Mouse (Mus musculus): ENCODE measurements around the gene Apobec4. TPM values are rescaled to one million over a fixed set of nuclear protein-coding genes. Genes with fewer than 3 reads are reported as not detected.

Gene Apobec4
- polyA plus RNA-seq, 1 experiment from 2014 or later, result not detected

- H3K36me3 ChIP-seq, result no peaks in the 10 kb centered on the region
- H3K4me2 ChIP-seq, result no peak overlapping the region
- DNase-seq, result no peak
- H3K27ac ChIP-seq, result no peak overlapping the region
- H3K9me3 ChIP-seq (replicated peaks), result no peaks in the 10 kb centered on the region
- ATAC-seq (ENCODE audit: low read depth), result no peak
- no peaks in the 10 kb centered on the region for H3K27me3 ChIP-seq
- no peak overlapping the region for H3K9ac ChIP-seq
- peaks cover 14% of the 10 kb centered on the region for H3K4me1 ChIP-seq (replicated peaks)
- H3K4me3 ChIP-seq (replicated peaks), result no peak overlapping the region
These were observed 26.1 kb upstream of the Apobec4 start for GRCm38 (mm10) chr1:152724286-152724685.

- Histone ChIP-seq H3K36me3 (no peaks in the 10 kb centered on the region), H3K27me3 (no peaks in the 10 kb centered on the region), H3K27ac (no peak overlapping the region), H3K4me2 (no peak overlapping the region), H3K9me3 (replicated peaks) (no peaks in the 10 kb centered on the region), H3K4me3 (replicated peaks) (no peak overlapping the region), H3K9ac (no peak overlapping the region), H3K4me1 (replicated peaks) (peaks cover 9% of the 10 kb centered on the region)
- no peak for ATAC-seq (ENCODE audit: low read depth)
- 43% methylated on average over 3 of the region's 3 CpGs for WGBS (ENCODE audit: insufficient replicate concordance)
- no peak for DNase-seq
These were observed 24.3 kb upstream of the Apobec4 start for GRCm38 (mm10) chr1:152726095-152726494.

- Histone ChIP-seq H3K4me3 (replicated peaks) (no peak overlapping the region), H3K9ac (no peak overlapping the region), H3K4me2 (no peak overlapping the region), H3K27ac (no peak overlapping the region), H3K27me3 (no peaks in the 10 kb centered on the region), H3K9me3 (replicated peaks) (no peaks in the 10 kb centered on the region), H3K36me3 (no peaks in the 10 kb centered on the region), H3K4me1 (replicated peaks) (no peaks in the 10 kb centered on the region)
- 23% methylated on average over 4 of the region's 5 CpGs for WGBS (ENCODE audit: insufficient replicate concordance)
- no peak for DNase-seq
- ATAC-seq (ENCODE audit: low read depth), result no peak
These were observed 22.6 kb upstream of the Apobec4 start for GRCm38 (mm10) chr1:152727604-152728236.

GRCm38 (mm10) chr1:152738793-152739192 lies 11.6 kb upstream of the Apobec4 start:
- 84% methylated on average over 9 of the region's 9 CpGs for WGBS (ENCODE audit: insufficient replicate concordance)
- Histone ChIP-seq H3K4me2 (no peak overlapping the region), H3K9me3 (replicated peaks) (no peaks in the 10 kb centered on the region), H3K4me1 (replicated peaks) (no peaks in the 10 kb centered on the region), H3K4me3 (replicated peaks) (no peak overlapping the region), H3K9ac (no peak overlapping the region), H3K27ac (no peak overlapping the region), H3K36me3 (no peaks in the 10 kb centered on the region), H3K27me3 (no peaks in the 10 kb centered on the region)
- ATAC-seq (ENCODE audit: low read depth) (no peak), DNase-seq (no peak)

GRCm38 (mm10) chr1:152739374-152739773 lies 11.0 kb upstream of the Apobec4 start:
- H3K9me3 ChIP-seq (replicated peaks), result no peaks in the 10 kb centered on the region
- no peak for DNase-seq
- ATAC-seq (ENCODE audit: low read depth), result no peak
- H3K27me3 ChIP-seq, result no peaks in the 10 kb centered on the region
- H3K27ac ChIP-seq, result no peak overlapping the region
- no peaks in the 10 kb centered on the region for H3K4me1 ChIP-seq (replicated peaks)
- no peak overlapping the region for H3K4me2 ChIP-seq
- H3K4me3 ChIP-seq (replicated peaks), result no peak overlapping the region
- H3K36me3 ChIP-seq, result no peaks in the 10 kb centered on the region
- 77% methylated on average over 11 of the region's 11 CpGs for WGBS (ENCODE audit: insufficient replicate concordance)
- H3K9ac ChIP-seq, result no peak overlapping the region

GRCm38 (mm10) chr1:152743095-152743826 lies 7.1 kb upstream of the Apobec4 start:
- no peaks in the 10 kb centered on the region for H3K27me3 ChIP-seq
- no peaks in the 10 kb centered on the region for H3K4me1 ChIP-seq (replicated peaks)
- WGBS (ENCODE audit: insufficient replicate concordance), result 59% methylated on average over 15 of the region's 15 CpGs
- H3K4me2 ChIP-seq, result no peak overlapping the region
- no peak for DNase-seq
- H3K9me3 ChIP-seq (replicated peaks), result no peaks in the 10 kb centered on the region
- H3K9ac ChIP-seq, result no peak overlapping the region
- no peaks in the 10 kb centered on the region for H3K36me3 ChIP-seq
- no peak overlapping the region for H3K4me3 ChIP-seq (replicated peaks)
- ATAC-seq (ENCODE audit: low read depth), result no peak
- H3K27ac ChIP-seq, result no peak overlapping the region

- no peaks in the 10 kb centered on the region for H3K27me3 ChIP-seq
- H3K27ac ChIP-seq, result no peak overlapping the region
- DNase-seq (peak; percentile 32), ATAC-seq (ENCODE audit: low read depth) (no peak)
- H3K36me3 ChIP-seq, result no peaks in the 10 kb centered on the region
- no peaks in the 10 kb centered on the region for H3K9me3 ChIP-seq (replicated peaks)
- no peak overlapping the region for H3K9ac ChIP-seq
- no peak overlapping the region for H3K4me2 ChIP-seq
- WGBS (ENCODE audit: insufficient replicate concordance), result 14% methylated on average over 5 of the region's 5 CpGs
- H3K4me3 ChIP-seq (replicated peaks), result no peak overlapping the region
- H3K4me1 ChIP-seq (replicated peaks), result no peaks in the 10 kb centered on the region
These were observed 3.9 kb upstream of the Apobec4 start for GRCm38 (mm10) chr1:152746426-152746825.

- WGBS (ENCODE audit: insufficient replicate concordance), result 61% methylated on average over 9 of the region's 9 CpGs
- Histone ChIP-seq H3K4me1 (replicated peaks) (no peaks in the 10 kb centered on the region), H3K9ac (no peak overlapping the region), H3K27ac (no peak overlapping the region), H3K4me3 (replicated peaks) (no peak overlapping the region), H3K4me2 (no peak overlapping the region), H3K27me3 (no peaks in the 10 kb centered on the region), H3K36me3 (no peaks in the 10 kb centered on the region), H3K9me3 (replicated peaks) (no peaks in the 10 kb centered on the region)
- DNase-seq (no peak), ATAC-seq (ENCODE audit: low read depth) (no peak)
These were observed 1.1 kb upstream of the Apobec4 start for GRCm38 (mm10) chr1:152749276-152749675.

- Histone ChIP-seq H3K27ac (no peak overlapping the region), H3K9ac (no peak overlapping the region), H3K4me2 (no peak overlapping the region), H3K4me1 (replicated peaks) (peaks cover 5% of the 10 kb centered on the region; the same call in 1 of the 2 replicates), H3K27me3 (peaks cover 25% of the 10 kb centered on the region), H3K36me3 (no peaks in the 10 kb centered on the region), H3K4me3 (replicated peaks) (no peak overlapping the region), H3K9me3 (replicated peaks) (no peaks in the 10 kb centered on the region)
- ATAC-seq (ENCODE audit: low read depth), result no peak
- WGBS (ENCODE audit: insufficient replicate concordance), result 34% methylated on average over 2 of the region's 2 CpGs
- no peak for DNase-seq
These were observed 11.4 kb downstream of the Apobec4 start for GRCm38 (mm10) chr1:152761791-152762190.

- Histone ChIP-seq H3K4me1 (replicated peaks) (peaks cover 11% of the 10 kb centered on the region; the same call in 1 of the 2 replicates), H3K4me2 (peak within 1 kb of the TSS; percentile 95), H3K27ac (peak within 1 kb of the TSS; percentile 86), H3K4me3 (replicated peaks) (peak within 1 kb of the TSS; percentile 95), H3K27me3 (peaks cover 25% of the 10 kb centered on the region), H3K9me3 (replicated peaks) (no peaks in the 10 kb centered on the region), H3K9ac (peak within 1 kb of the TSS; percentile 97), H3K36me3 (peaks cover 19% of the 10 kb centered on the region)
- peak; percentile 98 for ATAC-seq (ENCODE audit: low read depth)
- peak; percentile 95 for DNase-seq
- WGBS (ENCODE audit: insufficient replicate concordance), result under 1% methylated on average over 80 of the region's 86 CpGs
These were observed 15.9 kb downstream of the Apobec4 start, which contains the start of the genes Rgl1 and Arpc5 for GRCm38 (mm10) chr1:152766032-152766772. Gene Rgl1, minus strand, starts transcription at chr1:152766351. Gene Arpc5, plus strand, starts transcription at chr1:152766542.

Data from liver, embryonic 13.5 days (tissue).